Mouse (Mus musculus): ENCODE results near the gene Idh3a.
"Not testable (repeated sequence)": the region's sequence is repeated elsewhere in the genome, so short reads cannot be mapped to it uniquely, and the experiment has no call there.

Gene Idh3a

GRCm38 (mm10) chr9:54586199-54587061, at the start of gene Idh3a:
Gene Idh3a (plus strand): TSS chr9:54586334.
- peak; percentile 98 to 99 for DNase-seq (ENCODE audit: low spot score in 2 of 2)

DNA sequence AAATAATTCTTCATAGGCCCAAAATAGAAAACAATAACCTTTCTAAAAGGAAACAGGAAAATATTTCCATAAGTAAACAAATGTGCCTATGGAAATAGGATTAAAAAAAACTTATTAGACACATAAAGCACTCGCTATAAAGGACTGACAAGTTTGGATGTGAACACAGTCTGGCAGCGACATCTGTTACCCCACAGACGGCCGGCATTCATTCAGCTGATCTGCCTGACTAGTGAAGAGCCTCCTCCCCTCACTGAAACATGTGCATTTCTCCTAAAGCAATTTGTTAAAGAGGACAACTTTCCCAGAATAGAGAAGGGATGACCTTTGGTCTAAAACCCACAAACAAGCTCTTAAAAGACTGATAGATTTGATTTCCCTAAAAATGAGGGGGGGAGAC, 49.1 kb upstream of the Idh3a start:
- DNase-seq (ENCODE audit: low spot score in 2 of 2) = no peak

GRCm38 (mm10) chr9:54537480-54537879, 48.7 kb upstream of the Idh3a start:
- no peak for DNase-seq (ENCODE audit: low spot score in 2 of 2)

DNA sequence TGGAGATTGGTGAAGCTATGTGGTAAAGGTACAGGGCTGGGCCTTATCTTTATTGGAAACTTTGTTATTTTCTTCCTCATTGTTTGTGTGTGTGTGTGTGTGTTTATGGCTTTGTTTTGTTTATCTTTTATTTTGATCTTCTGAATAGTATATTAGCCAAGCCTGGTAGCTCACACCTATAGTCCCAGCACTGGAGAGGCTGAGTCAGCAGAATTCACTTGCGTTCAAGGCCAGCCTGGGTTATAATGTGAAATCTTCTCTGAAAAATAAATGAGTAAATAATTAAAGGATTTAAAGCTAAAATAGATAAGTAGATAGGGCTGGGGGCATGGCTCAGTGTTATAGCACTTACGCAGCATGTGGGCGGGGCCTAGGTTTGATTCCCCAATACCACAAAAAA, 47.9 kb upstream of the Idh3a start:
- no peak for DNase-seq (ENCODE audit: low spot score in 2 of 2)

- no peak for DNase-seq (ENCODE audit: low spot score in 2 of 2)
Measured at GRCm38 (mm10) chr9:54538684-54539083, 47.5 kb upstream of the Idh3a start, which contains the start of gene Sh2d7. Gene Sh2d7 (plus strand): TSS chr9:54538984.

- no peak for DNase-seq (ENCODE audit: low spot score in 2 of 2)
Measured at GRCm38 (mm10) chr9:54540801-54541200, 45.3 kb upstream of the Idh3a start.

- DNase-seq (ENCODE audit: low spot score in 2 of 2) = no peak
Measured at GRCm38 (mm10) chr9:54544212-54544953, 41.8 kb upstream of the Idh3a start.

- no peak for DNase-seq (ENCODE audit: low spot score in 2 of 2)
Measured at GRCm38 (mm10) chr9:54544954-54545315, 41.2 kb upstream of the Idh3a start.

- DNase-seq (ENCODE audit: low spot score in 2 of 2) = peak; percentile 36 to 82
Measured at GRCm38 (mm10) chr9:54547536-54547935, 38.6 kb upstream of the Idh3a start.

GRCm38 (mm10) chr9:54549433-54549832, 36.7 kb upstream of the Idh3a start:
- DNase-seq (ENCODE audit: low spot score in 2 of 2) = no peak

- DNase-seq (ENCODE audit: low spot score in 2 of 2) = peak in 1 of 2 experiments; percentile 31
Measured at GRCm38 (mm10) chr9:54552409-54552808, 33.7 kb upstream of the Idh3a start.

DNA sequence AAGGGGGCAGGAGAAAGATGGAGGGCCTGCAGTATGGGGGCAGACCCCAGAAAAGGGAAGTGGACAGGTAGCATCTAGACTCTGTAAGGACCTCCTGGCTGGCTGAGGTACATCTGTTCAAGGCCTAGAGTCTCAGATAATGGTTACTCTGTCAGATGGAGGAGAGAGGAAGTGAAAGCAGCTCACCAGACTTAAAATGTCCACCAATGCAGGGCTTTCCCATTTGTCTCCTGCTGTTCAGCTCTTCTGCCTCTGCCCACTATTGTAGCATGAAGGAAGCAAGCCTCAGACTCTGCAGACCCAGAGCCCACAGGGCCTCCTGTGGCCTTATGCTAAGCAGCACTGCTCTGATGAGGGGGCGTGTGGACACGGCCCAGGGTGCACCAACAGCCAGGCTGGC, 31.1 kb upstream of the Idh3a start:
- DNase-seq (ENCODE audit: low spot score in 2 of 2) = no peak

DNA sequence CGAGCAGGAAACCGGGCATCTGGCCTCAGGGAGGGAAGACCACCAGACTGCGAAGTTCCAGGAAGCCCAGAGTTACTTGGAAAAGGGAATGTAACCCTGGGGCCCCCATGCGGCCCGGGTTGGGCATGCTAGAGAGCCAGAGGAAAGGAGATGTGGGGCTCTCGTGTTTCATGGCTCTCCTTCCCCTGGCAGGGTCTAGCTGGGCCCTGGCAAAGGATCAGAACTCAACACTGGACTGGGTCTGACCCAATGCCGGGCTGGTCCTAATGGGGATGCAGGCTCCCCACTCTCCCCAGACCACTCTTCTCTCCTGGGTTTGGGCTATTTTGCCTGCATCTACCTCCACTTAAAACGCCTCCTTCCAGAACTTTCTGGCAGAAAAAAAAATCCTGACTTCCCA, 27.4 kb upstream of the Idh3a start:
- no peak for DNase-seq (ENCODE audit: low spot score in 2 of 2)

DNA sequence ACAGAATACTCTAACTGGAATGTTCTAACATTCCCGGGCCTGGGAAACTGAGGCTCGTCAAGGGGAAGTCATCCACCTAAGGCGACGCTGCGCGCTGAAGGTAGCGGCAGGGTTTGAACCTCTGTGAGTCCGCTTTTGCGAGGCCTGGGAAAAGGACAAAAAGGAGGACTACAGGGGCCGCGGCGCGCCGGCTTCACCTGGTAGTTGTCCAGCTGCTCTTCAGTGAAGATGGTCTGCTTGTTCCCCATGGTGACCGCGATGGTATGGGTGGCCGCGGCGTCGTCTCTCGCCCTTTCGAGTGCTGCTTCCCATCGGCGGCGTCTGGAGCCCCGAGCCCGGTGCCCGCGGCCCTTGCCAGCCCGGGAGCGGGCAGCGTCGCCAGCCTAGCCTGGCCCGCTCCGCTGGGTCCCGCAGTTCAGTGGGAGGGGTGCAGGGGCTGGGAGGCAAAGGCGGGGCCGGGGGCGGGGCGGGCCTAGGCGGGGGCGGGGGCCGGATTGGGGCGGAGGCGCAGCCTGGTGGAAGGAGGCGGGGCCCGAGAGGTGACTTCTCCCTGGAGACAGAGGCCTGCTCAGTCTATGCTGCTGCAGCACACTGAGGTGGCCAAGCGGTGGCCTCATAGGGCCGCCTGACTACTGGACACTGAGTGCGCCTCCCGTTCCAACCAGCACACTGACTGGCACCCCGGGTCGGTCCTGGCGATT, 26.2 kb upstream of the Idh3a start, which contains the start of gene Cib2:
Cib2 (minus strand) TSS at position 448 of the 701 bp plus-strand sequence.
- DNase-seq (ENCODE audit: low spot score in 2 of 2) = peak; percentile 75 to 87

DNA sequence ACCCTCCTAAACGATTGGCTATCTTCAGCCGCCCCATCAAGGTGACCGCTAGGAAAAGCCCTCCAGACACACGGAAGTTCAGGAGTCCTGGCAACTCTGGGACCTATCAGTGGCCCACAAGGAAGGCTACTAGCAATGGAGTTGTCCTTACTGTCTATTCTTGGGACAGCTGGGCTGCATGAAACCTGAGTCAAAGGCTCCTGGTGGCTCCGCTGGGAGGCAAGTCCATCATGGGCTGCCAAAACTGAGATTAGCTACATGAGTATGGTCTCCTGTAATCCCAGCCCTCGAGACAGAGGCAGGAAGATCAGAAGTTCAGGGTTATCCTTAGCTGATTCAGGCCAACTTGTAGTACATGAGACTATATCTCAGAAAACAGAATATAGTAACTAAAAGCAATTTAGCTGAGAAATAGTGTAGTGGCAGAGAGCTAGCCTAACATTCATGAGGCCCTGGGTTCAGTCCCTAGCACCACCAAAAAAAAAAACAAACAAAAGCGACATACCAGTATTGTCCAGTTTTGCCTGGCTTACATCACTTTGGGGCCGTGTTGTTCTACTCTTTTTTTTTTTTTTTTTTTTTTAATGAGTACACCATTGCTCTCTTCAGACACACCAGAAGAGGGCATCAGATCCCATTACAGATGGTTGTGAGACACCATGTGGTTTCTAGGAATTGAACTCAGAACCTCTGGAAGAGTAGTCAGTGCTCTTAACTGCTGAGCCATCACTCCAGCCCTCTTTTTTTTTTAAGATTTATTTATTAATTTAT, 25.1 kb upstream of the Idh3a start:
- no peak for DNase-seq (ENCODE audit: low spot score in 2 of 2)

- DNase-seq (ENCODE audit: low spot score in 2 of 2) = no peak
Measured at GRCm38 (mm10) chr9:54566958-54567357, 19.2 kb upstream of the Idh3a start.

GRCm38 (mm10) chr9:54568732-54569131, 17.4 kb upstream of the Idh3a start:
- no peak for DNase-seq (ENCODE audit: low spot score in 2 of 2)

GRCm38 (mm10) chr9:54571130-54571839, 14.8 kb upstream of the Idh3a start:
- no peak for DNase-seq (ENCODE audit: low spot score in 2 of 2)

GRCm38 (mm10) chr9:54583712-54584111, 2.4 kb upstream of the Idh3a start:
- DNase-seq (ENCODE audit: low spot score in 2 of 2) = no peak

- DNase-seq (ENCODE audit: low spot score in 2 of 2) = not testable (repeated sequence)
Measured at GRCm38 (mm10) chr9:54584127-54584526, 2.0 kb upstream of the Idh3a start.

DNA sequence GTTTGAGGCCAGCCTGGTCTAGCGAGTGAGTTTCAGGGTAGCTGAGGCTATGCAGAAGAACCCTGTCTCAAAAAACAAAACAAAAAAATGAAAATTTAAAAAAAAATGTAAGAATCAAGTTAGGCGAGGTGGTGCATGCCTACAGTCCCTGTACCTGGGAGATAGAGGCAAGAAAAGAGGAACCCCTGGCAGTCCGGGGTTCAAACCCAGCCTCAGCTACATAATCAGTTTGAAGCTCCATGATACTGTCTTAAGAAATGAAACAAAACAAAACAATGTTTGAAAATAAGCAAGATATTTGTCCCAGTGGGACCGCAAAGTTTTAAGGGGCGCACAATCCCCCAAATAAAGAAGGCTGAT, 315 bp upstream of the Idh3a start:
- no peak for DNase-seq (ENCODE audit: low spot score in 2 of 2)

Measured in spleen, postnatal 4 days (tissue).